Mouse (Mus musculus): Measurements from ENCODE around the gene Nmrk2. TPM values are rescaled to one million over a fixed set of nuclear protein-coding genes. Genes with fewer than 3 reads are reported as not detected.

The Nmrk2 gene
- total and polyA plus RNA-seq, 3 experiments = not detected

DNA sequence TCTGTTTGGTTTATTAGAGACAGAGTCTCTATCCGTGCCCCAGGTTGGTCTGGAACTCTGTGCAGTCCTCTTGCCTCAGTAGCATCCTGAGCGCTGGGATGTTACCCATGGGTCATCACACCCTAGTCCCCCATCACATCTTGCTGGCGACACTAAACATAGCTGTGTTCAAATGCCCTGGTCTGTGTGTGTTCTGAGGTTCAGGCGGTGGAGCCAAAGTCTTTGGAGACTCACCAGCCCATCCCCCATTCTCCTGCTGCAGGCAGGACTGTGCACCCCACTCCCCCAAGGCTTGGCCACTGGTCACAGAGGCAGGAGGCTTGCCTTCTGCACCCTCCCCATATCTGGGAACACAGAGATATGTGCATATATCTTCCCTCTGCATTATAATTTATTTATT, 2.3 kb upstream of the Nmrk2 start:
- in situ Hi-C loops (cut with MboI; ENCODE audit: low pct_ligation_motif_present, low pct_unique_long_range_greater_than_20kb, low sequenced_read_pairs) = loop anchor here (5.0 kb wide), 1 partner anchor 33 kb away; no protein-coding TSS in a partner anchor

DNA sequence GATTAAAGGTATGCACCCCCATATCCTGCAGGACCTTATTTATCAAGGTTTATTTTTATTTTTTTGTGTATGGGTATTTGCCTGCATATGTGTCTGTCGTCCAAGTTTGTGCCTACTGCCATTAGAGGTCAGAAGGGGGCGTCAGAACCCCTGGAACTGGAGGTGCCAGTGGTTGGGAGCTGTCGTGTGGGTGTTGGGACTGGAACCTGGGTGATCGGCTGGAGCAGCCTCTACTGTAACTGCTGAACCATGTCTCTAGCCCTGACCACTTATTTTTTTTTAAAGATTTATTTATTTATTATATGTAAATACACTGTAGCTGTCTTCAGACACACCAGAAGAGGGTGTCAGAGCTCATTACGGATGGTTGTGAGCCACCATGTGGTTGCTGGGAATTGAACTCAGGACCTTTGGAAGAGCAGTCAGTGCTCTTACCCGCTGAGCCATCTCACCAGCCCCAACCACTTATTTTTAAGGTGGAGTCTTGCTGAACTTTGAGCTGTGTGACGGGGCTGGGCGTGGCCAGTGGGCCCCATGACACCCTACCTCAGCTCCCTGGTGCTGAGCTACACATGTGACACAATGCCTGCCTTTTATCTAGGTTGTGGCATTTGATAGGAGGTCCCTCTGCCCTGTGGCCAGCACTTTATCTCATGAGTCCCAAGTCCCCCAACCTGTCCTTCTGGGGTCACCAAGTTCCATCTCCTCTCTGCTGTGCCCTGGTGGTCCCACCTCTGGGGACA, 1.3 kb upstream of the Nmrk2 start:
- in situ Hi-C loops (cut with MboI; ENCODE audit: low pct_ligation_motif_present, low pct_unique_long_range_greater_than_20kb, low sequenced_read_pairs) = loop anchor here (5.0 kb wide), 1 partner anchor 34 kb away; no protein-coding TSS in a partner anchor

More for the DNA sequence above, 2.3 kb upstream of the Nmrk2 start:
- Histone ChIP-seq H3K27me3 (replicated peaks) (no peaks in the 10 kb centered on the region), H3K27ac (ENCODE audit: insufficient read depth, low read depth) (no peak overlapping the region), H3K79me2 (replicated peaks; ENCODE audit: control insufficient read depth, extremely low read depth, insufficient read depth, poor library complexity, severe bottlenecking) (no peaks in the 10 kb centered on the region), H3K9me3 (replicated peaks; ENCODE audit: low read length) (peaks cover 10% of the 10 kb centered on the region), H3K36me3 (replicated peaks in 1 of 2; ENCODE audit: control insufficient read depth in 1 of 2, insufficient read depth in 1 of 2, low read length in 1 of 2) (no peaks in the 10 kb centered on the region), H3K4me1 (ENCODE audit: control insufficient read depth in 1 of 2, insufficient read depth in 2 of 2) (peaks cover 27 to 41% of the 10 kb centered on the region in 2 experiments), H3K4me3 (replicated peaks in 1 of 3; ENCODE audit: low read depth in 2 of 3, low read length in 2 of 3, poor library complexity in 1 of 3) (no peak overlapping the region), H3K9ac (ENCODE audit: insufficient read depth, low read depth) (no peak overlapping the region), H3K4me2 (ENCODE audit: insufficient read depth, low read depth, poor library complexity, severe bottlenecking) (no peak overlapping the region)
- TF ChIP-seq USF1 (IDR thresholded peaks at IDR 0.05; ENCODE audit: low read depth, low read length) = no peak
- TF ChIP-seq BHLHE40 (IDR thresholded peaks at IDR 0.05; ENCODE audit: low read depth, low read length) = no peak
- no peak for TF ChIP-seq JUN (IDR thresholded peaks at IDR 0.05; ENCODE audit: insufficient read depth, low read depth, low read length)
- TF ChIP-seq ZC3H11A (IDR thresholded peaks at IDR 0.05; ENCODE audit: low read depth, low read length) = no peak
- TF ChIP-seq MXI1 (IDR thresholded peaks at IDR 0.05; ENCODE audit: low read depth, low read length) = no peak
- no peak for TF ChIP-seq EP300 (IDR thresholded peaks at IDR 0.05; ENCODE audit: low read length)
- TF ChIP-seq IRF4 (IDR thresholded peaks at IDR 0.05; ENCODE audit: low read depth, low read length) = no peak
- TF ChIP-seq POLR2A (IDR thresholded peaks at IDR 0.05; ENCODE audit: low read depth, low read length) = no peak
- TF ChIP-seq SIN3A (IDR thresholded peaks at IDR 0.05; ENCODE audit: low read length) = no peak
- TF ChIP-seq ZKSCAN1 (IDR thresholded peaks at IDR 0.05; ENCODE audit: borderline replicate concordance, low read depth, low read length) = no peak
- TF ChIP-seq MYC (IDR thresholded peaks at IDR 0.05; ENCODE audit: low read depth, low read length) = no peak
- TF ChIP-seq USF2 (conservative IDR thresholded peaks at IDR 0.05; ENCODE audit: low read depth, low read length) = no peak
- no peak for TF ChIP-seq CTCF (conservative IDR thresholded peaks at IDR 0.05 in 1 of 2, IDR thresholded peaks at IDR 0.05 in 1 of 2; ENCODE audit: low read depth in 2 of 2, low read length in 2 of 2)
- TF ChIP-seq NRF1 (IDR thresholded peaks at IDR 0.05; ENCODE audit: low read depth, low read length) = no peak
- TF ChIP-seq POLR2AphosphoS2 (IDR thresholded peaks at IDR 0.05; ENCODE audit: low read depth, low read length) = no peak
- no peak for TF ChIP-seq E2F4 (IDR thresholded peaks at IDR 0.05; ENCODE audit: insufficient replicate concordance, low read depth, low read length)
- no peak for TF ChIP-seq ZNF384 (IDR thresholded peaks at IDR 0.05; ENCODE audit: low read depth, low read length)
- no peak for TF ChIP-seq MAFK (IDR thresholded peaks at IDR 0.05; ENCODE audit: insufficient replicate concordance, low read length)
- no peak for TF ChIP-seq RAD21 (IDR thresholded peaks at IDR 0.05; ENCODE audit: low read depth, low read length)
- dilution Hi-C loops (cut with MboI; ENCODE audit: extremely low pct_ligation_motif_present, extremely low pct_unique_long_range_greater_than_20kb, low sequenced_read_pairs) = no loop called here
- DNase-seq (ENCODE audit: extremely low read depth) = no peak

More for the DNA sequence above, 1.3 kb upstream of the Nmrk2 start:
- H3K36me3 ChIP-seq (replicated peaks in 1 of 2; ENCODE audit: control insufficient read depth in 1 of 2, insufficient read depth in 1 of 2, low read length in 1 of 2) = no peaks in the 10 kb centered on the region
- H3K27me3 ChIP-seq (replicated peaks) = no peaks in the 10 kb centered on the region
- H3K79me2 ChIP-seq (replicated peaks; ENCODE audit: control insufficient read depth, extremely low read depth, insufficient read depth, poor library complexity, severe bottlenecking) = no peaks in the 10 kb centered on the region
- H3K4me2 ChIP-seq (ENCODE audit: insufficient read depth, low read depth, poor library complexity, severe bottlenecking) = no peak overlapping the region
- no peak overlapping the region for H3K27ac ChIP-seq (ENCODE audit: insufficient read depth, low read depth)
- DNase-seq (ENCODE audit: extremely low read depth) = no peak
- dilution Hi-C loops (cut with MboI; ENCODE audit: extremely low pct_ligation_motif_present, extremely low pct_unique_long_range_greater_than_20kb, low sequenced_read_pairs) = no loop called here
- H3K9me3 ChIP-seq (replicated peaks; ENCODE audit: low read length) = peaks cover 10% of the 10 kb centered on the region
- TF ChIP-seq ELF1 (IDR thresholded peaks at IDR 0.05; ENCODE audit: low read depth, low read length) (no peak), EP300 (IDR thresholded peaks at IDR 0.05; ENCODE audit: low read length) (no peak), POLR2A (IDR thresholded peaks at IDR 0.05; ENCODE audit: low read depth, low read length) (no peak), SIN3A (IDR thresholded peaks at IDR 0.05; ENCODE audit: low read length) (no peak), NELFE (IDR thresholded peaks at IDR 0.05; ENCODE audit: low read depth, low read length) (no peak), MXI1 (IDR thresholded peaks at IDR 0.05; ENCODE audit: low read depth, low read length) (no peak), MEF2A (IDR thresholded peaks at IDR 0.05; ENCODE audit: borderline replicate concordance, low read depth, low read length) (no peak), POLR2AphosphoS2 (IDR thresholded peaks at IDR 0.05; ENCODE audit: low read depth, low read length) (no peak), RAD21 (IDR thresholded peaks at IDR 0.05; ENCODE audit: low read depth, low read length) (peak; percentile 11)
- H3K4me3 ChIP-seq (replicated peaks in 1 of 3; ENCODE audit: low read depth in 2 of 3, low read length in 2 of 3, poor library complexity in 1 of 3) = no peak overlapping the region
- no peak overlapping the region for H3K9ac ChIP-seq (ENCODE audit: insufficient read depth, low read depth)
- peaks cover 27 to 41% of the 10 kb centered on the region in 2 experiments for H3K4me1 ChIP-seq (ENCODE audit: control insufficient read depth in 1 of 2, insufficient read depth in 2 of 2)
